Mouse (Mus musculus) intestine, postnatal 0 days (tissue): ENCODE results near the gene Sgo1. TPM values are rescaled to one million over a fixed set of nuclear protein-coding genes. Genes with fewer than 3 reads are reported as not detected.

Experiments used
- ATAC-seq: fragments of 200-750 bp; cut with Nextera tagmentation; 2 replicates; pipeline ENCODE4 v1.8.0; 2017; ENCODE audit warnings: mild to moderate bottlenecking, moderate TSS enrichment, moderate library complexity
- H3K27ac ChIP-seq: fragments of 300-500 bp; sonication (generic); 2 replicates; pipeline ENCODE4 v1.5.1; 2014; ENCODE audit warnings: mild to moderate bottlenecking, low read depth, low read length, moderate library complexity
- H3K27me3 ChIP-seq: fragments of 300-500 bp; sonication (generic); replicated peaks from 2 replicates; pipeline ENCODE4 v1.6.1; 2014; ENCODE audit warnings: low read length, mixed read lengths; ENCODE audit not compliant: control insufficient read depth, insufficient read depth
- H3K36me3 ChIP-seq: fragments of 300-500 bp; sonication (generic); 2 replicates; pipeline ENCODE4 v1.6.1; 2014; ENCODE audit warnings: mild to moderate bottlenecking, moderate library complexity; ENCODE audit not compliant: control insufficient read depth, insufficient read depth
- H3K4me1 ChIP-seq: fragments of 300-500 bp; sonication (generic); replicated peaks from 2 replicates; pipeline ENCODE4 v1.6.1; 2014; ENCODE audit warnings: antibody characterized with exemption, low read length, mixed read lengths; ENCODE audit not compliant: control insufficient read depth, insufficient read depth
- H3K4me2 ChIP-seq: fragments of 300-500 bp; sonication (generic); replicated peaks from 2 replicates; pipeline ENCODE4 v1.6.1; 2014; ENCODE audit warnings: low read depth, mild to moderate bottlenecking, moderate library complexity
- H3K4me3 ChIP-seq: fragments of 300-500 bp; sonication (generic); 2 replicates; pipeline ENCODE4 v1.5.1; 2014; ENCODE audit warnings: low read depth, low read length
- H3K9ac ChIP-seq: fragments of 300-500 bp; sonication (generic); 2 replicates; pipeline ENCODE4 v1.6.1; 2014; ENCODE audit warnings: mild to moderate bottlenecking, low read depth, low read length
- H3K9me3 ChIP-seq: fragments of 300-500 bp; sonication (generic); 2 replicates; pipeline ENCODE4 v1.6.1; 2016; ENCODE audit warnings: mixed run types; ENCODE audit not compliant: control insufficient read depth
- CTCF ChIP-seq: sonication (generic); IDR thresholded peaks from 2 replicates; pipeline ENCODE4 v1.5.1; 2016; ENCODE audit warnings: low read depth, mild to moderate bottlenecking, control low read depth, antibody characterized with exemption, moderate library complexity
- WGBS: fragments of 180-500 bp; shearing (Covaris S2); extraction: QIAGEN DNeasy Blood & Tissue Kit; methylation state at CpG from one replicate; pipeline ENCODE4 v1.1.7; 2014; 5-methylcytosine and 5-hydroxymethylcytosine counted together
- polyA plus RNA-seq: library from polyadenylated mRNA; unstranded; fragments of >200 nt; fragmentation: Nextera tagmentation; extraction: Ambion mirVana; gene quantifications from 2 replicates; pipeline ENCODE4 v1.2.1, GENCODE M21; 2015

Gene Sgo1
- polyA plus RNA-seq, 1 experiment from 2014 or later = 11.8 TPM

GRCm38 (mm10) chr17:53628131-53628530 lies 61.0 kb downstream of the Sgo1 start:
- Histone ChIP-seq H3K9me3 (no peaks in the 10 kb centered on the region), H3K4me1 (no peaks in the 10 kb centered on the region), H3K27ac (no peak overlapping the region), H3K4me3 (no peak overlapping the region), H3K27me3 (no peaks in the 10 kb centered on the region), H3K36me3 (peaks cover 9% of the 10 kb centered on the region), H3K4me2 (no peak overlapping the region), H3K9ac (no peak overlapping the region)
- TF ChIP-seq CTCF = no peak
- 43% methylated on average over 5 of the region's 5 CpGs for WGBS
- no peak for ATAC-seq

- no peaks in the 10 kb centered on the region for H3K4me1 ChIP-seq
- TF ChIP-seq CTCF = no peak
- no peaks in the 10 kb centered on the region for H3K27me3 ChIP-seq
- H3K36me3 ChIP-seq = peaks cover 9% of the 10 kb centered on the region
- no peaks in the 10 kb centered on the region for H3K9me3 ChIP-seq
- 74% methylated on average over 4 of the region's 4 CpGs for WGBS
- no peak for ATAC-seq
- H3K4me3 ChIP-seq = no peak overlapping the region
- H3K27ac ChIP-seq = no peak overlapping the region
- H3K9ac ChIP-seq = no peak overlapping the region
- no peak overlapping the region for H3K4me2 ChIP-seq
These were observed 61.6 kb downstream of the Sgo1 start for GRCm38 (mm10) chr17:53627497-53627896.

DNA sequence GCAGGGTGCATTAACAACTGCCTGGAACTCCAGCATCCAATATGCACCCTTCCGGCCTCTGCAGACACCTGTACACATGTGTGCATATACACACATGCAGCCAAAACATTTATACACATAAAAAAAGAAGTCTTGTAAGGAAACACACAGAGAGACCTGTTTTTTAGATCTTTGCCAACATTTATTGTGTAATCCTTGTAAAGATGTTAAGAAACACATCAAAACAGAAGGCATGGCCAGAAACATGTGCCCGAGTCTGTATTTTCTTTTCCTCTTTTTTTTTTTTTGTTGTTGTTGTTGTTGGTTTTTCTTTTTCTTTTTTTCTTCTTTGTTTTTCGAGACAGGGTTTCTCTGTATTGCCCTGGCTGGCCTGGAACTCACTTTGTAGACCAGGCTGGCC lies 63.0 kb downstream of the Sgo1 start:
- TF ChIP-seq CTCF = no peak
- H3K9ac ChIP-seq = no peak overlapping the region
- H3K4me1 ChIP-seq = no peaks in the 10 kb centered on the region
- H3K4me2 ChIP-seq = no peak overlapping the region
- no peak overlapping the region for H3K4me3 ChIP-seq
- H3K27ac ChIP-seq = no peak overlapping the region
- ATAC-seq = no peak
- peaks cover 9% of the 10 kb centered on the region for H3K36me3 ChIP-seq
- no peaks in the 10 kb centered on the region for H3K9me3 ChIP-seq
- WGBS = 91% methylated on average over 3 of the region's 3 CpGs
- H3K27me3 ChIP-seq = no peaks in the 10 kb centered on the region

Other genes with a start within 250 kb of the Sgo1 start
- 0.38 and 0.48 TPM in 2 replicates for gene Efhb, start 226.0 kb downstream of the Sgo1 start, polyA plus RNA-seq
- gene Rab5a, start 210.1 kb downstream of the Sgo1 start, polyA plus RNA-seq = 74.6 and 77.9 TPM in 2 replicates
- gene Pp2d1, start 149.9 kb downstream of the Sgo1 start, polyA plus RNA-seq = 0.07 and 0.27 TPM in 2 replicates
- 5.9 and 6.1 TPM in 2 replicates for gene Kat2b, start 122.5 kb downstream of the Sgo1 start, polyA plus RNA-seq
- gene Sult1c2, start 157.0 kb upstream of the Sgo1 start, polyA plus RNA-seq = 0.93 and 2.1 TPM in 2 replicates